Mouse (Mus musculus) embryo, embryonic 10.5 days (tissue): ENCODE measurements around the gene Fcgr3.

Experiments
- DNase-seq: peaks from one replicate; pipeline ENCODE4 v3.0.0-alpha.2; 2015; ENCODE audit warnings: low spot score

Fcgr3 gene

DNA sequence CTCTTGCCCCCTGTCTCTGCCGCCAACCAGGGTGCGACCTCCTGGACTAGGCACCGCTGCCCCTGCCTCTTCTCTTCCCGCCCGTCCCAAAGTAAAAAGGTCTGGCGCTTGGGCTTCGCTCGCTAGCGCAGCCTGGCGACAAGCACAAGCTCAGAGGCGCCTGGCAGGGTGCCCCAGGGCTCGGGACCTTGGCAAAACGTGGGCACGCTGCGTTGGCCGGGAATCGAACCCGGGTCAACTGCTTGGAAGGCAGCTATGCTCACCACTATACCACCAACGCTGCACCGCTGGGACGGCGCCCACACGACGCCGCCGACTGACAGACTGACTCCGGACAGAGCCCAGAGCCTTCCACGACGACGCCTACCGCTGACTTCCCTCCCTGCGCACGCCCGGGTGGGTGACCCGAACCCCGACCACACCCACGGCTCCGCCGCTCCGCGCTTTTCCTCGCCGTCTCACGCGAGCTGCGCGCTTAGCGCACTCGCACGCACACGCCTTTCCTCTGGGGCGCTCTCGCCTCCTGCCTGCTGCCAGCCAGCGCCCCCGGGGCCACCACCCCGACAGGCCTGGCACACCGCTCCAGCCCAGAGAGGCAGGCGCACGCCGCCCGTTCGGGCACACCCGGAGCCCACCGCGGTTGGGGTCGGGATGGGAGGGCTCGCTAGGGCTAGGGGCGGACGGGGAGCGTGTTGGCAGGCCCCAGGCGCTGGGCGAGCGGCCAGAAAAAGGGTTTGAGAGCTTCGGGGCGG lies at the start of gene Fcgr3:
Fcgr3 (minus strand) TSS at position 445 of the 752 bp plus-strand sequence.
- peak; percentile 85 for DNase-seq

DNA sequence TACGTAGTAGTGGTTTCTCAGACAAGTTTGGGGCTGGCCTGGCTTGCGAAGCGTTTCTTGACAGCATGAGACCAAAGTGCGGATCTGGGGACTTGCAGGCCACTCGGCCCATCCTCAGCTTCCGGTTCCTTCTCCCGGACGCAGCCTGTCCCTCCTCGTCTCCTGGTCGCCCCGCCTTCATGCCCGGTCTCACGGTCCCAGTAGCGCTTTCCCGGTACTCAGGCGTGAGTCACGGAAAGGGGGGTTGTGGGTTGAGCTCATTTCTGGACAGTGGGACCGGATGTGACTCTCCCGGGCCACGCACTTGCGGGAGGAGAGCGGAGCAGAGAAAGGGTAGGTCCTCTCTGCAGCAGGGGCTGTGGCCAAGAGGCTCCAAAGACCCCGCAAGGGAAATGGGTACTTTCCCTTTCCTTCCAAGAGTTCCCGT lies 49.2 kb upstream of the Fcgr3 start, which contains the start of gene Cfap126:
Cfap126 (plus strand) TSS at position 46 of the 427 bp plus-strand sequence.
- peak; percentile 83 for DNase-seq

DNA sequence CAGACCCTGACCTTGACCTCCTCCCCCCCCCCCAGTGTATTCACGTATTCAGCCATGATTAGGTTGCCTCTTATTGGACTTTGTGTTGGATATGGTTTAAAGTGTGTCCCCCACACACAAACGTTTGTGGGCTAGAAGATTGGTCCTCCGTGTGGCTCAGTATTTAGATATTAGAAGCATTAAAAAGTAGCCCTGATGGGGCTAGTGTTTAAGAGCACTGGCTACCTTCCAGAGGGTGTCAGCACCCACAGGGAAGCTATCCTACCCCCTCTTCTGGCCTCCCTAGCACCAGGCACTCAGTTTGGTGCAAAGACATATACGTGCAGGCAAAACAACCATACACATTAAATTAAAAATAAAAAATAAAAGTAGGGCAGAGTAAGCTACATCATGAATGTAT lies 48.3 kb upstream of the Fcgr3 start:
- no peak for DNase-seq

DNA sequence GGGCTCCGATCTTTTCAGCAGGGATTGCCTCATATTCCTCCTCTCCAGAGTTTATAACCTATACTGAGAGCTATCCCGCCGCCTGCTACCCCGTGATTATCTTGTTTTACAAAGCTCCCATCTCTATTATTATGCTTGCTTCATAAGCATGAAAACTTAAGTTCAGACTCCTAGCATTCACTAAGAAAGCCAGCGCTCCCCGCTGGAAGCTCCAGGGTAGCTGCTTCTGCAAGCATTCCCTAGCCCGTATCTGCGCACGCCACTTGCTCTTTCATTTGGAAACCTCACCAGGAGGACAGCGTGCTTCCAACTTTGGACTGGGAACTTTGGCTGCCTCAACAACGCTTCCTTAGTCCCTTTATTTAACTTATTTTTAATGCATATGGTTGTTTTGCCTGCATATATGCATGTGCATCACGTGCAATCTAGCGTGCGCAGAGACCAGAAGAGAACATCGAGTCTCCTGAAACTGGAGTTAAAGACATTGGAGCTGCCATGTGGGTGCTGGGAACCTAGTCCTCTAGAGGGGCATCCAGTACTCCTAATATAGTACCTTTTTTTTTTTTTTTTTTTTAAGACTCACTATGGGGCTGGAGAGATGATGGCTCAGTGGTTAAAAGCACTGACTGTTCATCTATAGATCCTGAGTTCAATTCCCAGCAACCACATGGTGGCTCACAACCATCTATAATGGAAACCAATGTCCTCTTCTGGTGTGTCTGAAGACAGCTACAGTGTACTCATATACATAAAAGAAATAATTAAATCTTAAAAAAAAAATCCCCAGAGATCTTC lies 47.2 kb upstream of the Fcgr3 start:
- DNase-seq: peak; percentile 81

DNA sequence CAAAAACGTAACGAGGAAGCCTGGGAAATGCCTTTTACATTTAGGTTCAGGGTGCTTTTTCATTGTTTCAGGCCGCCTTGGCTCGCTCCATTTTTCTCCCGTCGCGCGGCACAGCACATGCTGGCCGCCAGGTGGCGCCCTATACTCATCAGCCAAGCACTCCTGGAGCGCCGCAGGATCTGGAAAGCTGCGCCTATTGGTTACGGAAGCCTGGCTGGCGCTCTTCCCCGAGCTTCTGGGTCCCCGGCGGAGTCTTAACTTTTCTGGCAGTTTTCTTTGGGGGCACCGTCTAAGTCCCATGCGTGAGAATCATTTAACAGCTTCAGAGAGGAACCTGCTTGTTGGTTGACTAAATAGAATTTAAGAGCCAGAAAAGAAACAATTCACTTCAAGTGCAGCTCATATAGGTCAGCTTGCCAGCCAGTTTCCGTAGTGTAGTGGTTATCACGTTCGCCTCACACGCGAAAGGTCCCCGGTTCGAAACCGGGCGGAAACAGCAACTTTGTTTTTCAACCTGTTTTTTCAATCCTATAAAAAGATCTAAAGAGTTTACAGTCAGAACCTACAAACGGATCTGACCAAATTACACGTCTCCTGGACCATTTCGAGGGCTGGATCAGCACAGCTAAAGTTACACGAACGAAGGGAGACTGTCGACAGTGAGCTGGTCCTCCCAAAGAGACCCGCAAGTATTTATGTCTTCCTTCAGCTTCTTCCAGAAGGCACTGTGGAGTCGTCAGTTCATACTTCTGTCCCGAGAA lies 46.5 kb upstream of the Fcgr3 start:
- peak; percentile 97 for DNase-seq

DNA sequence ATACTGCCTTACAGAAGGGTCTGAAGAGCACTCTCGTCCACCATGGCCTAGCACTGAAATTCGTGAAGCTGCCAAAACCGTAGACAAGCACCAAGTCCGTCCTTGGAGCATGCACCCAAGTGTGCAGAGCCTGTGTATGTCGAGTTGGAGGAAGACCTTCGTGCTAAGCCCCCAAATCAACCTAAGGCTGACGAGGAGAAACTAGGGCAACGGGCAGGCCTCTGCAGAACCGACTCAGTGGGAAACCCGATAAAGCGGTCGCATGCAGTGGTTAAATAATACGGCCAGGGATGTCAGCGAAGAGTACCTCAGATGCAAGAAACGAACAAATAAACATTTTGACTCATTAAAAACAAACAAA lies 45.9 kb upstream of the Fcgr3 start:
- no peak for DNase-seq

DNA sequence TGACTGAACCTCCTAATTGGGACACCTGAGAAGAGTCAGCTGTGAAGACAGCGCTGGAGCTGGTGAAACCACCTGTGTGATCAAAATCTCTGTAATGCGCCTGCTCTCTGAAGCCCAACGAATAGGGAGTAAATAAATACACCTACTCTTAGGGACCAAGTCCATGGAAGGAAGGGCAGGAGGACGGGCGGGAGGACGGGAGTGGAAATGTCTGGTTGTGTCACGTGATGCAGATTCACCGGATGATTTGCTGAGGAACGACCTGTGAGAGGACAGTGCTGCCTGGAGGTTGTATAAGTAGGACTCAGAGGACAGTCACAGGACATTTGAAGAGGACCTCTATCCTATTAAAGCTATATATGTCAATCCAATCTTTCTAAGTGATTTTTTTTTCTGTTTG lies 44.9 kb upstream of the Fcgr3 start:
- no peak for DNase-seq

DNA sequence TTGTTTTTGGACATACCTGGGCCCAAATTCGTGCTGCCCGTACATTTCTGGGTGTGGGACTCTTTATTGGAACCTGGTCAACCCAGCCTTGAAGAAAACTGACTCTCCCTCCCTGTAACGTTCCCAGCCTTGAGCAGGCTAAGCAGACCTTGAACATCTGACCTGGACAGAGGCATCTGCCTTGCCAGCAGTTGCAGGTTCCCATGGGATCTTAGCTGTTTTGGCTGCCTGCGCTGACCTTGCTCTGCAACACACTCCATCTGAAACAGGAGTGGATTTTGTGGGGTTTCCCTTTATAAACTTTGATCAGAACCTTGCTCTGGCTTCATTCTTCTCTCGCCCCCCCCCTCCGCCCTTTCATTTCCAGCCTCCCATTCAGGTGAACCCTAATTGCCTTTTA lies 40.5 kb upstream of the Fcgr3 start:
- DNase-seq: no peak

DNA sequence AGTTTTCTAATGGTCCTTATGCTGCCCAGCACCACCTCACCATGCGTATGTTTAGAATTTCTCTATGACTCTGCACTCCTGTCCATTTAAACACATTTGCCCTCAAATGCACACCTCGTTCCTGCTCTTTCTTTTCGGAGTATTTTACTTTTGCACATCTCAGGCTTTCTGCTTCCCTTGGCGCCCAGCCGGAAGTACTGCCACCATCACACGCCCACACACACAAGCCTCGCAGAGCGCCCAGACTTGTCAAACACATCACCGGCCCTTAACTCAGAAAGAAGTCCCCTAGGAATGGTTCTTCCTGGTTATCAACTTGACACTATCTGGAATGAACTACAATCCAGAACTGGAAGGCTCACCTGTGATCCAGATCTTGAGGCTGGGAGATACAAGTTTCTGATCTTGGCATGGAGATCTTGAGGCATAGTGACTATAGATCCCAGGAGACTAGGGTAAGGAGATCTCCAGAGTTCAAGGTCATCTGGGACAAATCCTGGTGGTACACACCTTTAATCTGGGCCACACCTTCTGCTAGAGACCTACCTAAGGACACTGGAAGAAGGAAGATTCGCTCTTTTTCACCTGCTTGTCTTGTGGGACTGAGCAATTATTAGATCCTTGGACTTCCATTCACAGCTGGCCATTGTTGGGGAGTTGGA lies 38.6 kb upstream of the Fcgr3 start:
- peak; percentile 73 for DNase-seq

DNA sequence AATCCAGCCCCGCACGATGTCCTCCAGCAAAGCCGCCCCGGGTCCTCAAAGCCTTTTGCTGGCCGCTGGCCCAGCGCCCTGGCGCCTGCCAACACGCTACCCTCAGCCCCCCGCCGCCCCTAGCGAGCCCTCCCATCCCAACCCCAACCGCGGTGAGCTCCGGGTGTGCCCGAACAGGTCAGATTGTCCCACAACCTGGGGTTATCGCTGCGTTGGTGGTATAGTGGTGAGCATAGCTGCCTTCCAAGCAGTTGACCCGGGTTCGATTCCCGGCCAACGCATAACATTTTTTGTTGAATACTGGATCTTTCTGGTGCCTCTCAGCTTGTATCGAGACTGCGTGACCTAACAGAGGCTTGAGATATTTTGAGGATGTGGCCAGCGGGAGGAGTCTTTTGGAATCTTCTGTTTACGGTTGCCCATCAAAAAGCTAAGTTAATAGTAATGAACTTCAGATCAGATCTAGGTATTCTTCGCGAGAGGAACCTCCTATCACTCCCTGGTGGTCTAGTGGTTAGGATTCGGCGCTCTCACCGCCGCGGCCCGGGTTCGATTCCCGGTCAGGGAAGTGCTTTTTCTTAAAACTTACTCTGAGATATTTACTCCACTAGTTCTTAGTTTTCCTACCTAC lies 37.9 kb upstream of the Fcgr3 start:
- DNase-seq: peak; percentile 94

DNA sequence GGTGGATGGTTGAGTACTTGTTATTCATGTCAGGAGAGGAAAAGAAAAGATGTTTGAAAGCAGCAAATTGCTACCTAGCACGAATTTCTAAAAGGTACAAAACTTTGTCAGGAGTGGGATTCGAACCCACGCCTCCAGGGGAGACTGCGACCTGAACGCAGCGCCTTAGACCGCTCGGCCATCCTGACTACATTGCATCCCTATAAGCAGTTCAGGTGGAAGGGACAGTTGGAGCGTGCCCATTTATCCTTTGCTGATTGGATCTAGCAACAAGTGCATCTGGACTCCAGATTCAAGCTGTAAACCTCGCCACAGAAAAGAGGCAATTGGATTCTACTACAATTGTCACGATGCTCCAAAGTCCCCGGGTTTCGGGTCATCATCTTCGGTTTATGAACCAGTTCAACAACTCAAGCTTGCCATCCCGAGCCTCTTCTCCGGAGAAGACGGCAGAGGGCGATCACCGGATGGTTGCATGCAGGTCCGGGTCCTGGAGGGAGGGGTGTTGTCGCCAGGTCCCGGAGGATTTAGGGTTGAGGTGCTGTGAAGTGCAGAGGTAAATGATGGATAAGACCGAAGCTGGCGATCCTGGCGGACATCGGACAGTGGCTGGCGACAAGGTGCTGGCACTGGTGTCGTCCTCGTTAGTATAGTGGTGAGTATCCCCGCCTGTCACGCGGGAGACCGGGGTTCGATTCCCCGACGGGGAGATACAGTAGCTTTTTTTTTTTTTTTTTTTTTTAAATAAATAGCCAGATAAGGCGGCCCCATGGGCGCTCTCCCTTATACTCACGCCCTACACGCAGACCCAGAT lies 37.2 kb upstream of the Fcgr3 start:
- peak; percentile 91 for DNase-seq

DNA sequence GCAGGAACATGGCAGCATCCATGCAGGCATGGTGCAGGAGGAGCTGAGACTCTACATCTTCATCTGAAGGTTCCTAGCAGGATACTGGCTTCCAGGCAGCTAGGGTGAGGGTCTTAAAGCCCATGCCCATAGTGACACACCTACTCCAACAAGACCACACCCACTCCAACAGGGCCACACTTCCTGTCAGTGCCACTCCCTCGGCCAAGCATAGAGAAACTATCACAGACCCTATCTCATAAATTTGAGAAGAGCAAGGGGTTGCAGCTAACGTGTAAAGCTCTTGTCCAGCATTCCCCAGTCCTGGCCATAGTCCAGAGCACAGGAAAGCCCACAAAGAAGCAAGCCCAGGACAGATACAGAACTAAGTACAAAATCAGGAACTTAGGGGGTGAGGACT lies 36.3 kb upstream of the Fcgr3 start:
- DNase-seq: no peak

DNA sequence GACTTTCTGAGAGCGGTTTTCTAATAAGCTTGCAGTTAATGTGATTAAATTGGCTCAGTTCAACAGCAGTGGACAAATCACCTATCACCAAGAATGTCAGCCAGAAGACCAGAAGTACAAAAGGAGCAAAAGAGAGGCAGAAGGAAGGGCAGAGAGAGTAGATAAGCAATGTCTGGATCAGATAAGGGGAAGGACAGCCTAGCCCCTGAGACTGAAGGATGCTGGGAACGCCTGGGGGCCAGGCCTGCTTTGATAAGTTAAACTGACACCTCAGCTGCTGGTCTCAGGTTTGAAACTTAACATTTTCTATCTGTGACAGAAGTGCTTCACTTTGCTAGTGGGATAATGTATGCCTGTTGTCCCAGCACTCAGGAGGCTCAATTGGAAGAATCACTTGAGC lies 32.9 kb upstream of the Fcgr3 start:
- DNase-seq: no peak

DNA sequence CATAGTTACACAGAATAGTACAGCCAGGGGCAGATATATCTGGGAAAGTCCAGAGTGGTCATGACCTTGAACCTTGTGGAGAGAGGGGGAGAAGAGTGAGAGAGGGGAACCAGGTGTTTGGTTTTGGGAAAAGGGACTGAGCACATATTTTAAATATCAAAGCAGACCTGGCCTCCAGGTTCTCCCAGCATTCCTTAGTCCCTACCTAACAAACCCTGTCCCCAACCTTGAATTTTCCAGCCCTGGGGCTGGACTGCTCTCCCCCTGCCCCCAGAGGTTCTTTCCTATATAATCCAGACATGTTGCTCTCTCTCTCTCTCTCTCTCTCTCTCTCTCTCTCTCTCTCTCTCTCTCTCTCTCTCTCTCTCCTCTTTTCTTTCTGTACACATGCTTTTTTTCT lies 32.4 kb upstream of the Fcgr3 start:
- no peak for DNase-seq

DNA sequence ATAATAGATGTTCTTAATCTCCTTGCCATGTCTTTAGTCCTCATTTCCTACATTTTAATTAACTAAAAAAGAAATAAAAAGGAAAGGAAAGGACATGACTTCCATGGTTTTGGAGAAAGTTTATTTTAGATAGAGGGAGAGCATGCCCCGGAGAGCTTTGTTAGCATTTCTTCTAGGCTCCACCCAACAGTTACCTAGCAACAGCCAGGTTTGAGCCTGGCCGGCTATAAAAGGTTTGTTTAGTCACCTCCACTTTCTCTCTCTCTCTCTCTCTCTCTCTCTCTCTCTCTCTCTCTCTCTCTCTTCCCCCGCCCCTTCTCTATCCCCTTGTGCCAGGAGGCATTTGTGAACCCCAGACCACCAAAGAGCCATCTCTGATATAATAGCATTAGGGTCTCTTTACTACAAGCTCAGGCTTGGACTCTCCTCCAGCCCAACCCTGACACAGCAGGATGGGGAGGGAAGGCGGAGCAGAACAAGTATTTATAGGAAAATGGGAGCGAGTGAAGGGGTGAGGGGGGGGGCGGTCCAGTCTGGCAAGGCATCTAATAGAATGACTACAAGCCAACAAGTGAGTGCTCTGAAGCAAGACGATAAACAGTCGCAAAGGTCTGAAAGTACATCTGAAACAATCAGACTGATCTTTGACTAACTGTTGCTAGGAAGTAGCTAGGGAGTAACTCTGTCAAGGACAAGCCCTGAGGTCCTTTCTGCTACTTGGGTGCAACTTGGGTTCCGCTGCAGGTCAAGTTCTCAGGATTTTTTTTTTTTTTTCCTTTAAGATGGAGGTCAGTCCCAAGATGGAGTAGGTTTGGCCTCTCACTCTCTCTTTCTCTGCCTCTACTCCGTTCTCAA lies 31.6 kb upstream of the Fcgr3 start:
- DNase-seq: no peak

DNA sequence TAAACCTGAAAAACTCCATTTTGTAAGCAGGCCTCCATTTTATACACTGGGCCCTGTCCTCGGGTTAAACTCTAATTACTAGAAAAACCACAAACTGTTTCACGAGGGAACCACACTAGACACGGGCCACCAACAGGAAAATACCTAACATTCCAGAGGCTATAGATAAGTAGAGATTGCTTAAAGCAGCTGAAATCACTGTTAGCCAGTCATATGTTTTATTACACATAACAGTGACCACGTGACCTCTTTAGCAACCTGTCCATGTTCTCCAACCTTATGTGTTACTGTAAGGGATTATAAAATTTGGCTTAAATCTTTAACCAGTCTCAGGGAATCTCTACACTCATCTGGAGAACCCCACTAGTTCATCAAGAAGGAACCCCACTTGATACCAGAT lies 29.7 kb upstream of the Fcgr3 start:
- DNase-seq: no peak

DNA sequence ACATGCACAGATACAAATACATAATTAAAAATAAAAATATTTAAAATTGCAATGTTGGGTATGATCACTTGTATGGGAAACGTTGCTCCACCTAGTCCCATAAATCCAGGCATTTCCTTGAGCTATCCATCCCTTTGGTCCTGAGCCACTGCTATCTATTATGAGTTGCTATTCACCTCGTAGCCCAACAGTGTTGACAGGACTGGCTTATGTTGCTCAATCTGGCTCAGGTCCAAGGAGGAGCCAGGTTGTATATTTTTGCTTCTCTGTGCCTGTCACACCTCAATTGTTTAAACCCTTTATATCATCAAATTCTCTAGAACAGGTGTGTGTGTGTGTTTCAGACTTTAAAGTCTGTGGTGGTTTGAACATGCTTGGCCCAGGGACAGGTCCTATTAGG lies 26.0 kb upstream of the Fcgr3 start:
- no peak for DNase-seq

DNA sequence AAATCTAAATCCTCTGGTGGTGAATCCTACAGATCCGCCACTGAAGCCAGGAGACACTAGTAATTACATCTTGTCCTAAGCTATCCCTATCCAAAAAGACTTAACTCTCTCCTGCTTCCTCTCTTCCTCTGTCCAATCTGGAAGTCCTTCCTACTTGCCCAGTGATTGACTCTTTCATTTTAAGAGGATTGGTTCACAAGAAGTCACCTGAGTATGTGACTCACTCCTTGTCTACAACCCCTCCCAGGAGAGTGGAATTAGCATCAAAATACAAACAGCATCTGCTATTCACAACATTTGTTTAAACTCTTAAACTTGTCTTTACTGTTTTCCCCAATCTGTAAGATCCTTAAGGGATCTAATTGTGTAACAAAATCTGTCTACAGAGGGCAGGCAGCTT lies 25.2 kb upstream of the Fcgr3 start:
- no peak for DNase-seq

DNA sequence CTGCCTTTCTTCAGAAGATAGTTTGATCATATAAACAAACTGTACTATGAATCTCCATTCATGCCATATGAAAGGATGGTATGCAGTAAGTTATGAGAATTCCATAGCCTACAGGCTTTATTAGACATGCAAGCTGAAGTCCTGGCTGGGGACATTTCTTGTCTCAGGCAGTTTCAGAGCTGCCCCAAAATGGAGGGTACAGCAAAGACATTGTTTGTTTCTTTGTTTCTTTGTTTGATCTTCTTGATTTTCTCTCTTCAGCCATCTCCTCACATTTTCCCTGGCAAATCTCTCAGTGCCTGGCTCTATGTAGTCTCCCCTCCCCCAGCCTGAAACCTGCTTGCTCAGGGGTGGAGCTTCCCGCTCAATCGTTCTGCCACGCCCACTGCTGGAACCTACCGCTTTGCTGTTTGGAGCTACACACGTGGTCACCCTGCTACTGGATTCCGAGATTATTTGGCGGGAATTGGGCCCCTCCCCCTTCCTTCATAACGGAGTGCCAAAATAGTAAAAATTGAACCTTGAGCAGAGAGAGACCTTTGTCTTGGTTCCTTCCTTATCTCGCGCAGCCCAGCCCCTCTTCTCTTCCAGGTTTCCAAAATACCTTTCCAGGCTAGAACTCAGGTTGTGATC lies 23.6 kb upstream of the Fcgr3 start:
- DNase-seq: peak; percentile 60
